Mouse (Mus musculus): Measurements from ENCODE around the gene Hes7.

DNA sequence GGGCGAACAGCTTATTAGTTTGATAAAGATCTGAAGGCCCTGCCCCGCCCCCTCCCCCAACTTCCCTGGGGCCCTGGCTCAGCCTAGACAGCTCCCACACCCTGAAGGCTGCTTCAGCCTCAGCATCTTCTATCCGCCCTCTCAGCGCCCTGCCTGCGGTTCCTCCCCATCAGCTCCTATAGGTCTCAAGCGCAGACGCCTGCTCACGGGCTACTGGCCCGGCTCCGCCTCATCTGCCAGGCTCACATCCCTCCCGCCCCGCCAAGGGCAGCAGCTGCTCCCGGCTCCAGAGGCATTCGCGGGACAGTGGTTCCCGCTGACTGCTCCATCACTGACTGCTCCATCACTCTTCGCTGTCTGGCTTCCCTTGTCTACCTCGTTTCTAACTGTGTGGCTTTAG is 36.6 kb downstream of the Hes7 start, which contains the start of gene Alox12b:
- TF ChIP-seq CTCF (conservative IDR thresholded peaks at IDR 0.05 in 1 of 2, IDR thresholded peaks at IDR 0.05 in 1 of 2; ENCODE audit: low read depth in 2 of 2, low read length in 2 of 2), result no peak
- TF ChIP-seq ZNF384 (IDR thresholded peaks at IDR 0.05; ENCODE audit: low read depth, low read length), result no peak
- no peak for TF ChIP-seq SIN3A (IDR thresholded peaks at IDR 0.05; ENCODE audit: low read length)
- no peak for TF ChIP-seq ZKSCAN1 (IDR thresholded peaks at IDR 0.05; ENCODE audit: borderline replicate concordance, low read depth, low read length)
- no peak for TF ChIP-seq ZC3H11A (IDR thresholded peaks at IDR 0.05; ENCODE audit: low read depth, low read length)
- no peak for TF ChIP-seq MXI1 (IDR thresholded peaks at IDR 0.05; ENCODE audit: low read depth, low read length)
- TF ChIP-seq EP300 (IDR thresholded peaks at IDR 0.05; ENCODE audit: low read length), result no peak
- no peak for TF ChIP-seq POLR2A (IDR thresholded peaks at IDR 0.05; ENCODE audit: low read depth, low read length)
- TF ChIP-seq ELF1 (IDR thresholded peaks at IDR 0.05; ENCODE audit: low read depth, low read length), result no peak
